Mouse (Mus musculus) lung, embryonic 15.5 days (tissue): Measurements from ENCODE around the gene Hdac5. TPM values are rescaled to one million over a fixed set of nuclear protein-coding genes. Genes with fewer than 3 reads are reported as not detected.
"Not testable (repeated sequence)": the region's sequence is repeated elsewhere in the genome, so short reads cannot be mapped to it uniquely, and the experiment has no call there.

Experiments
- ATAC-seq: fragments of 200-750 bp; cut with Nextera tagmentation; 2 replicates; pipeline ENCODE4 v1.8.0; 2017; ENCODE audit warnings: moderate number of reproducible peaks, borderline replicate concordance; ENCODE audit not compliant: low FRiP score, low TSS enrichment; ENCODE audit errors: extremely low read depth
- H3K27ac ChIP-seq: fragments of 300-500 bp; sonication (generic); 2 replicates; pipeline ENCODE4 v1.5.1; 2015; ENCODE audit warnings: moderate library complexity, mild to moderate bottlenecking, inconsistent platforms
- H3K27me3 ChIP-seq: fragments of 300-500 bp; sonication (generic); 2 replicates; pipeline ENCODE4 v1.6.1; 2015; ENCODE audit warnings: inconsistent platforms
- H3K36me3 ChIP-seq: fragments of 300-500 bp; sonication (generic); 2 replicates; pipeline ENCODE4 v1.6.1; 2015; ENCODE audit warnings: inconsistent platforms
- H3K4me1 ChIP-seq: fragments of 300-500 bp; sonication (generic); 2 replicates; pipeline ENCODE4 v1.6.1; 2015; ENCODE audit warnings: inconsistent platforms
- H3K4me2 ChIP-seq: fragments of 300-500 bp; sonication (generic); 2 replicates; pipeline ENCODE4 v1.6.1; 2015; ENCODE audit warnings: inconsistent platforms, mild to moderate bottlenecking, moderate library complexity
- H3K4me3 ChIP-seq: fragments of 300-500 bp; sonication (generic); 2 replicates; pipeline ENCODE4 v1.5.1; 2015; ENCODE audit warnings: mild to moderate bottlenecking, inconsistent platforms
- H3K9ac ChIP-seq: fragments of 300-500 bp; sonication (generic); 2 replicates; pipeline ENCODE4 v1.6.1; 2015; ENCODE audit warnings: inconsistent platforms
- H3K9me3 ChIP-seq: fragments of 300-500 bp; sonication (generic); 2 replicates; pipeline ENCODE4 v1.6.1; 2016; ENCODE audit warnings: inconsistent platforms
- WGBS: fragments of 180-500 bp; shearing (Covaris S2); methylation state at CpG from one replicate; pipeline ENCODE4 v1.1.7; 2015; 5-methylcytosine and 5-hydroxymethylcytosine counted together
- polyA plus RNA-seq: library from polyadenylated mRNA; unstranded; fragments of >200 nt; fragmentation: Nextera tagmentation; extraction: Ambion mirVana; gene quantifications from 2 replicates; pipeline ENCODE4 v1.2.1, GENCODE M21; 2015

The Hdac5 gene
- polyA plus RNA-seq, 1 experiment from 2014 or later, result 76.7 TPM

- 69% methylated on average over 5 of the region's 5 CpGs for WGBS
- Histone ChIP-seq H3K4me1 (peaks cover 8% of the 10 kb centered on the region), H3K4me3 (no peak overlapping the region), H3K4me2 (no peak overlapping the region), H3K9me3 (no peaks in the 10 kb centered on the region), H3K36me3 (peaks cover 37% of the 10 kb centered on the region), H3K27me3 (no peaks in the 10 kb centered on the region), H3K27ac (no peak overlapping the region), H3K9ac (no peak overlapping the region)
- ATAC-seq, result no peak
Observed at GRCm38 (mm10) chr11:102159781-102160180, 70.2 kb downstream of the Hdac5 start.

GRCm38 (mm10) chr11:102158024-102158423 lies 71.9 kb downstream of the Hdac5 start:
- not testable (repeated sequence) for H3K4me3 ChIP-seq, ATAC-seq, H3K4me2 ChIP-seq, H3K27ac ChIP-seq, H3K9me3 ChIP-seq, H3K4me1 ChIP-seq, H3K27me3 ChIP-seq, H3K9ac ChIP-seq
- H3K36me3 ChIP-seq, result peaks cover 27% of the 10 kb centered on the region
- 76% methylated on average over 2 of the region's 2 CpGs for whole genome bisulfite sequencing

GRCm38 (mm10) chr11:102156786-102157089 lies 73.2 kb downstream of the Hdac5 start:
- no peak for ATAC-seq
- H3K4me3 ChIP-seq, result no peak overlapping the region
- H3K4me2 ChIP-seq, result peak overlapping the region; percentile 90
- no peak overlapping the region for H3K9ac ChIP-seq
- H3K36me3 ChIP-seq, result peaks cover 20% of the 10 kb centered on the region; the same call in 1 of the 2 replicates
- WGBS, result 2% methylated on average over 1 of the region's 1 CpGs
- peaks cover 8% of the 10 kb centered on the region for H3K4me1 ChIP-seq
- H3K27me3 ChIP-seq, result no peaks in the 10 kb centered on the region
- H3K27ac ChIP-seq, result no peak overlapping the region
- no peaks in the 10 kb centered on the region for H3K9me3 ChIP-seq

- peak within 1 kb of the TSS; percentile 90 for H3K4me2 ChIP-seq
- peaks cover 8% of the 10 kb centered on the region for H3K4me1 ChIP-seq
- H3K27ac ChIP-seq, result 0 out of 2 replicates have a peak within 1 kb of the TSS, but pooled peaks have one; percentile 72
- WGBS, result under 1% methylated on average over 37 of the region's 37 CpGs
- H3K4me3 ChIP-seq, result peak within 1 kb of the TSS; percentile 78
- peak; percentile 80 for ATAC-seq
- H3K27me3 ChIP-seq, result no peaks in the 10 kb centered on the region
- peak within 1 kb of the TSS; percentile 81 for H3K9ac ChIP-seq
- peaks cover 15% of the 10 kb centered on the region; the same call in 1 of the 2 replicates for H3K36me3 ChIP-seq
- no peaks in the 10 kb centered on the region for H3K9me3 ChIP-seq
Observed at GRCm38 (mm10) chr11:102156039-102156785, 73.8 kb downstream of the Hdac5 start, which contains the start of gene Tmem101. Gene Tmem101, minus strand, starts transcription at chr11:102156404.

- Histone ChIP-seq H3K4me2 (no peak overlapping the region), H3K9me3 (no peaks in the 10 kb centered on the region), H3K27ac (no peak overlapping the region), H3K9ac (no peak overlapping the region), H3K4me3 (no peak overlapping the region), H3K27me3 (peaks cover 75% of the 10 kb centered on the region), H3K4me1 (peaks cover 13% of the 10 kb centered on the region), H3K36me3 (no peaks in the 10 kb centered on the region)
- no peak for ATAC-seq
- 9% methylated on average over 34 of the region's 34 CpGs for WGBS
Observed at GRCm38 (mm10) chr11:102147213-102147989, 82.6 kb downstream of the Hdac5 start.

GRCm38 (mm10) chr11:102146531-102146930 lies 83.4 kb downstream of the Hdac5 start:
- no peaks in the 10 kb centered on the region for H3K36me3 ChIP-seq
- no peak overlapping the region for H3K4me2 ChIP-seq
- no peaks in the 10 kb centered on the region for H3K9me3 ChIP-seq
- no peak overlapping the region for H3K4me3 ChIP-seq
- WGBS, result 11% methylated on average over 17 of the region's 17 CpGs
- peaks cover 13% of the 10 kb centered on the region for H3K4me1 ChIP-seq
- peaks cover 79% of the 10 kb centered on the region for H3K27me3 ChIP-seq
- H3K9ac ChIP-seq, result no peak overlapping the region
- no peak for ATAC-seq
- H3K27ac ChIP-seq, result no peak overlapping the region

- no peaks in the 10 kb centered on the region for H3K9me3 ChIP-seq
- peak overlapping the region; percentile 56; the same call in 1 of the 2 replicates for H3K4me2 ChIP-seq
- peaks cover 79% of the 10 kb centered on the region for H3K27me3 ChIP-seq
- 4% methylated on average over 16 of the region's 16 CpGs for WGBS
- no peak overlapping the region for H3K27ac ChIP-seq
- no peaks in the 10 kb centered on the region for H3K36me3 ChIP-seq
- H3K4me1 ChIP-seq, result peaks cover 13% of the 10 kb centered on the region
- no peak for ATAC-seq
- no peak overlapping the region for H3K9ac ChIP-seq
- no peak overlapping the region for H3K4me3 ChIP-seq
Observed at GRCm38 (mm10) chr11:102146005-102146404, 84.0 kb downstream of the Hdac5 start.

- H3K9ac ChIP-seq, result no peak within 1 kb of the TSS
- H3K4me3 ChIP-seq, result peak within 1 kb of the TSS; percentile 30
- H3K9me3 ChIP-seq, result no peaks in the 10 kb centered on the region
- peak; percentile 28; the same call in 1 of the 2 replicates for ATAC-seq
- peaks cover 13% of the 10 kb centered on the region for H3K4me1 ChIP-seq
- H3K27ac ChIP-seq, result no peak within 1 kb of the TSS
- H3K4me2 ChIP-seq, result peak within 1 kb of the TSS; percentile 56
- peaks cover 79% of the 10 kb centered on the region for H3K27me3 ChIP-seq
- WGBS, result under 1% methylated on average over 50 of the region's 50 CpGs
- no peaks in the 10 kb centered on the region for H3K36me3 ChIP-seq
Observed at GRCm38 (mm10) chr11:102145471-102146001, 84.4 kb downstream of the Hdac5 start, which contains the start of gene Nags. Gene Nags, plus strand, starts transcription at chr11:102145513.

- 20% methylated on average over 13 of the region's 13 CpGs for WGBS
- peaks cover 79% of the 10 kb centered on the region for H3K27me3 ChIP-seq
- peak overlapping the region; percentile 30 for H3K4me3 ChIP-seq
- no peak for ATAC-seq
- H3K4me2 ChIP-seq, result peak overlapping the region; percentile 56
- no peaks in the 10 kb centered on the region for H3K36me3 ChIP-seq
- H3K9ac ChIP-seq, result no peak overlapping the region
- no peaks in the 10 kb centered on the region for H3K9me3 ChIP-seq
- H3K27ac ChIP-seq, result no peak overlapping the region
- H3K4me1 ChIP-seq, result peaks cover 13% of the 10 kb centered on the region
Observed at GRCm38 (mm10) chr11:102144957-102145470, 85.0 kb downstream of the Hdac5 start.
